Mouse (Mus musculus): ENCODE results near the gene Ctnnd2.

GRCm38 (mm10) chr15:30240881-30241280 lies 68.5 kb downstream of the Ctnnd2 start:
- TF ChIP-seq POLR2A (IDR thresholded peaks at IDR 0.05; ENCODE audit: low read depth, low read length) = no peak
- TF ChIP-seq CTCF (conservative IDR thresholded peaks at IDR 0.05; ENCODE audit: insufficient read depth, insufficient read length, low read depth, low read length) = no peak
